Mouse (Mus musculus): ENCODE results near the gene Hhat.

Gene Hhat

DNA sequence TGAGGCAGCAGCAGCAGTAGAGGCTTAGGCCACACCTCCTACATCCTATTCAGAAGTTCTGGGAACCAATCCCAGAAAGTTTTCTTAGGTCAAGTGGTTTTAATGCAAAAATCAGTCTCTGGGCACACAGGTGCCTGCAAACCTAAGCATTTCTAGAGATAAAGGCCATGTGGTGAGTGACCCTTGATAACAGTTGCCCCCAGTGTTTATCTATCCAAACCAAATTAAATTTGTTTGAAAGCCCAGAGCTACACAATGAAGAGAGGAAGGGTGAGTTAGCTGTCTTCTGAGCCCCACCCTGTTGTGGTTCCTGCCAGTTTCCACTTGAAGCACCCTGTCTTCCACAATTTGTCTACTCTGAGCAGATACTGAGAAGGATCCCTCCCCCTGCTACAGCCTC is 109.4 kb downstream of the Hhat start:
- in situ Hi-C loops (cut with MboI, MseI): no loop called here

DNA sequence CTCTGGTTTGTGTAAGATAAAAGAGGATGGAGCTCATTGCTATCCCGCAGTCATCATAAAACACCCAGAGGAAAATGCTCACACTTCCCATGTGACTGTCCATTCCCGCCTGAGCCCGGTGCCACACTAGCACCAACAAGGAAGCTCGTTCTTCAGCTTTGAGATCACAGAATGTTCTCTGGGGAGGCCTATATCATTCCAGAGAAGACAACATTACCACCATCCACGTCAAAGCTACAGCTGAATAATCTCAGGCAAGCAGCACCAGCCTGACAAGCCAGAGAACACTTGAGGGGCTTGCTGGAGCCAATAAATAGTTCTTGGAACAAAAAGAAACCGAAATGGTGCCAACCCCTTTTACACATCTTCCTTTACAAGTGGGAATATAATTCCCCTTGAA is 113.6 kb downstream of the Hhat start:
- in situ Hi-C loops (cut with MboI, MseI): no loop called here

DNA sequence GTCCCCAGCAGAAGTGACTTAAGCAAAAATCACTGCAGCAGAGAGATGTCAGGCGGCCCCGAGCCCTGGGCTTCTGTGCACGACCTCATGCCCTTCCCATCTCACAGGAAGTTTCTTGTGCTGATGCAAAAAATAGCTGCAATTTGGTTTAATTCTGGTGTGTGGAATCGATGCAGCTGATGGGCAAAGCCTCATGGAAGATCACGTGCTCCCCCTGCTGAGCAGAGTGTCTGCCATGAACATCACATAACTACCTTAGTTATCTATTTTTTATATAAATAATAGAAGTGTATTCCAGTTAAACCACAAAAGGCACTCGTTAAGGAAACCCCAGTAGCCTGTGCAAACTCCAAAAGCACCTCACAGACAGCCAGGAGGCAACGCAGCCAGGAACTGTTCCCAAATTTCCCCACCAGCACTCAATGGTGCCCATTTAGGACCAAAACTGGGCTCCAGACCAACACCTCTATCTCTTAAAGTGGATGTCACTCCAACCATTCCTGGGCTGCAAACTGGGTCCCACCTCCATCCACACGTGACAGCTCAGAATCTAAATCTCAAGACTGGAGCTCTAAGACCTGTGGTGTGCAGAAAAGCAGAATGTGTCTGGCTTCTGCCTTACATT is 118.9 kb downstream of the Hhat start:
- in situ Hi-C loops (cut with MboI, MseI): no loop called here

DNA sequence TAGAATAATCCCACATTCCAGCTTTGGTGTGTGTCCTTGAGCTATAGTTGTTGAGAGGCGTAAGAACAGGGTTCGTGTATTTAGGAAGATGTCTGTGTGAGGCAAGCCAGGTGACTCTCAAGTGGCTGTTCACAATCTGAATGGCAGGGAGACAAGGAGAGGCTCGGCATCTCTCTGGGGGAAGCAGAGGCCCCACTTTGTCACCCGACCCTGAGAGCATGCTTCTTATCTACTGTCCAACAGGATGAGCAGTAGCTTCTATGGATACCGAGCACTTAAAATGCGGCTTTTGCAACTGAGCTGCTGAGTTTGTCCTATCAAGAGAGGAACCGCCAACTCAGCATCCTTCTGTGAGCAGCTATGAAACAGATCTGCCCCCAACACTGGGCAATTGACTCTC is 120.4 kb downstream of the Hhat start:
- in situ Hi-C loops (cut with MboI, MseI): no loop called here

DNA sequence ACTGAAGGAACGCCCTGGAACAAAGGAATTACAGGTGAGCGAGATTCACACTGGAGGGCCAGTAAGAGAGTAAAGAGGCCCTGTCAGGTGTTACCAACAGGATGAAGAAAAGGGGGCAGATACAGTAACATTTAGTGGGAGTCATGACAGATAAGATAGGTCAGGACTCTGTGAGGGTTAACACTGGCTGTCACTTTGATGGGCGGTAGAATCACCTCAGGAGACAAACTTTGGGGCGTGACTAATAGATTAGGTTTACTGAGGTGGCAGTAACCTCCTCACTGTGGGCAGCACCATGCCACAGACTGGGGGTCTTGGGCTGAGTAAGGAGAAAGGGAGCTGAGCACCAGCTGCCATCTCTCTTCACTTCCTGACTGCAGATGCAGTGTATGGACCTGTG is 121.0 kb downstream of the Hhat start:
- in situ Hi-C loops (cut with MboI, MseI): no loop called here

DNA sequence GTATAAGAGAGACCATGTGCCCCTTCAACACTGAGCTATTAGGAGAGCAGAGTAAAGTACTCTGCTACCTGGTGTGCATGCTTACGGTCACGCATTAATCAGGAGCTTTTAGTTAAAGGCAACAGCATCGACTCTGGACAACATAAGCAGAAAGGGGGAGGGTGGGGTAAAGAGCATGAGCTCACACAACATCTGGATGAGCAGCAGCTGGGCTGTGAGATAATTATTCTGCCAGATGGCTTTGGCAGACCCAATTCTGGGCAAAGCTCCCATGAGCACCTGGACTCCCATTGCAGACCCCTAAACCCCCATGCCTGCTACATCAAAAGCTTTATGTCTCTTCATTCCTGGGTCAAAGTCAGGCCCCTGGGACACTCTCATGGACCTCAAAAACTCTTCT is 121.8 kb downstream of the Hhat start:
- in situ Hi-C loops (cut with MboI, MseI): no loop called here

DNA sequence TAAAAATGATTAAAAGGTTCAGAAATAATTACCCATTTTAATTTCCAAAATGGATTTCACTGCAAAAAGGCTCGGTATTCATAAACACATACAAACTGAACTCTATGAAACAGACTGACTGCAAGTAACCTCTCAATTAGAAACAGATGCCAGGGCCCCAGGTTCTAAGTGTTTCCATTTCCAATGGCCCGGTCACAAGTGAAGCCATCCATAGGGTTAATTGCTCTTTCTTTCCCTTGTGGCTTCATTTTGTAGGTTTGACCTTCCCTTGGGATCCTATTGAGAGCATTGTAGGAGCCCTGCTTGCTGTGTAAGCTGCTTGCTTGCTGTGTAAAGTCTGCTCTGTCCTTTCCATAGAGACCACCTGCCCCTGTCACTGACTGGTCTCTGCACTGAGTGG is 123.7 kb downstream of the Hhat start:
- in situ Hi-C loops (cut with MboI, MseI): no loop called here

DNA sequence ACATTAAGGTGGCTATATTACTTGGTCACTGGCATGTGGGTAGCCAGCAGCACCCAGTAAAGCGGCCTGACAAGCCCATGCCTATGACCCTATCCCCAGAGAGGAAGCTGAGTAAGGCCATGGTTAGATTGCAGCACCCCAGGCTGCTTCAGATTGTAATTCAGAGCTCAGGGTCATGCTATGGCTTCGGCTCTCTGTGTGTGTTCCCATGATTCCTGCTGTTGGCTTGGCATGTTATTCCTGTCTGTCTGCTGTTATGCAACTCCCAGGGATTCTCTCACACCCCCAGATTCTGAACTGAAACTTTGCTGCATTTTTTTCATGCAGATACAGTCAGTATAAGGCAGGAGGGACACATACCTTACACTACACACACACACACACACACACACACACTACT is 128.9 kb downstream of the Hhat start:
- in situ Hi-C loops (cut with MboI, MseI): no loop called here

DNA sequence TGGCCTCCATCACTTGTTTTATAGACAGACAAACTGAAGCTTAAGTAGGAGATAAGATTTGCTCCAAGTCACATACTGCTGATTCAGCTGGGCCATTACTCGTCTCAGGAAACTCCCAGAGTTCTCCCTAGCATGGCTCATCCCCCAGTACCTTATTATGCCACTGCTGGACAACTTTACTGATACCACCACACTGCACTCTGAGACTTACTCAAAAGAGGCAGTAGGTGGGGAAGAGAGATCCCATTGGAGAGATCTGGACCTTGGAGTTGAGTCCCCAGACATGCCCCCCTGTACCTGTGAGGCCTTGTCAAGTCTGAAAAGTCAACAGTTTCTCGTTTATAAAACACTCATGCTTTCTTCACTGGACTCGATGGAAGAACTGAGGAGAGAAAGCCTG is 131.8 kb downstream of the Hhat start:
- in situ Hi-C loops (cut with MboI, MseI): no loop called here

DNA sequence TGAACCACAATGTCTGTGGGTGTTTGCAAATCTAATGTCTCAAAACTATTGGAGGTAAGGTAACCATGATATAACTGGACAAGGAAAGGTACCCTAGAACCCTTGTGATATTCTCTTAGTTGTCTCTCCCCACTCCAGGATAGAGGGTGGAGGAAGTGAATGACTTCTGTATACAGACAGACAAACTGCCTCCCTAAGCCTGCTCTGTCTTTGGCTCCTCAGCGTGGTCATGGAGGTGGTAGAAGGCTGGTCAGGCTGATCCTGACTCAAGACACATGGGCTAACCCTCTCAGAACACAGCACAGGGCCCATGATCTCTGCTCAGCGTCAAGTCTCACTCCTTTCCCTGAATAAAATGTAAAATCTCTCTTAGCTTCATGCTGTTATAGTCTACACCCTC is 149.2 kb downstream of the Hhat start:
- in situ Hi-C loops (cut with MboI, MseI): no loop called here

DNA sequence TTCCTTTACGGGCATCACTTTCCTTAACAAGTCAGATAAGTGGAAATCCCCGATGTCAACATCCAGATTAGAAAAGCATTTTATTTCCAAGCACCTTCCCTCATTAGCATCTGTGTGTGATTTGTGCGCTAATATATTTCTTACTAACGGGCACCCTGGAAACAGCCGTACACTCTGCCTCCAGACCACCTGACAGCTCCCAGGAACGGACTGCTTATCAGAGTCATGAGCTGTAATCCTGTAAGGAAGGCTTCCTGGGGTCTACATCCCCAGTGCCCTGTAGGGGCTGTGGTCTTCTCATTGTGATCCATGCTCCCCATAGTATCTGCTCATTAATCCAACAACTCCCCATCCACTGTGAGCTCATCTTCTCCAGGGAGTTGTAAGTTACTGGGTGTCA is 157.8 kb downstream of the Hhat start:
- in situ Hi-C loops (cut with MboI, MseI): no loop called here

DNA sequence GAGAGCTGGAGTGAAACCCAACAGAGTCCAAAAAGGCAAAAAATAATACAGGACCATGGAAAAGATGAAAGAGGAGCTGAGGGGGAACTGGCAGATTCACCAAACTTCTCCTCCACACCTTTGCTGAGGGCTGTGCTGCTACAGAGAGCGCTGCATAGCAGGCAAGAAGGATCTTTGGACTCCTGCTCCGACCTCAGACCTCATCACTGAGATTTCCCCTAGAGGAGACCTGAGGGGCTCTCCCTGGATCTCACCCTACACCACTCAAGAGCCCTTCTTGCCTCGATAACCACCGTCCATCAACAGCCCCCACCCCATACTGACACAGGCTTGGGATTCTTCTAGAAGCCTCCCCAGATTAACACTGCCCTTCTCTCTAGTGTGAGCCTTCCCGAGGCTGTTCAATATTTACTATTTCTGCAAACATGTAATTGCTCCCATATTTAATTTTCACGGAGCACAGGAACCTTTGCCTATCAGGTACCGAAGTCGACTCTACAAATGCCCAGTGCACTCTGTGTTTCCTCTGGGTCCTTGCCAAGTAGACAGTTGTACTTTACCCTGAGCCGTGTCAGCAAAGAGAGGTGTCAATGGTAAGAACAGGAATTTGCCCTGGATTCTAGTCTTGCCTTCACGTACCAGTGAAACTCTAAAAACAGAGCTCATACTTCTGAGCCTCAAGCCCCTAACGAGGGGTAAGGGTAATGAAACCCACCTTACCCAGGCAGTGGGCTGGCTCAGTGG is 158.9 kb downstream of the Hhat start:
- in situ Hi-C loops (cut with MboI, MseI): no loop called here

DNA sequence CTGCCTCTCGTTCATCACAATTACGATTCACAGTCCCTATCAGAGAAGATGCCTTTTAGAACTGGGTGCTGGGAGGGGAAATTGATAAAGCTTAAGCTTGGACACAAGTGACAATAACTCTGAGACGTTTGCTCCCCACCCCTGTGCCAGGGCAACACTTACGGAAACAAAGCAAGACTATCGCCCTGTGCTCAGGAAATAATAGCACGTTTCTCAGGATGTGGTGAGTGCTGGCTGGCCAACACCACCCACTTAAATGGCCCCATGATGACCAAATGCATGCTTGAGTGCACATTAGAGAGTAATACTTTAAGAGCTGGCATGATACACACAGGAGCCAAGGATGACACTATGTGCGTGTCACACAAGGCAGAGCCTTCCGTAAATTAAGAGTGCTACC is 164.1 kb downstream of the Hhat start:
- in situ Hi-C loops (cut with MboI, MseI): loop anchor here (5.0 kb wide), 1 partner anchor 90 kb away; no protein-coding TSS in a partner anchor

DNA sequence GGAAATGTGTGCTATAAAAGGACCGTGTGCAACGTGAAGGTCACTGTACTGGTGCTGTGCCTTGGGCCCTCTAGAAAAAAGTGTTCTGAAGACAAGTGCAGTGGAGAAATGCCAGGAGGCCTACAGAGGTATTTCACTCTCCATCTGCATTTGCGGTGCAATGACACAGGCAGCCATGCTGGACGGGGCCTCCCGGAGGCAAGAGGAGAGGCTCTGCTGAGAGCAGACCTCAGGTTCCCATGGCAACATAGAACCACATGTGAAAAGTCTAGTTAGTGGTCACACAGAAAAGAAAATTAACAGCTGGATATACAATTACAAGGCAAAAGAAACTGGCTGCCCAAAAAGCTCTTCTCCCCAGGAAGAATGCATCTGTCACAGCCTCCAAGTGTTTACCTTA is 166.6 kb downstream of the Hhat start:
- in situ Hi-C loops (cut with MboI, MseI): loop anchor here (5.0 kb wide), 1 partner anchor 417 kb away; no protein-coding TSS in a partner anchor

DNA sequence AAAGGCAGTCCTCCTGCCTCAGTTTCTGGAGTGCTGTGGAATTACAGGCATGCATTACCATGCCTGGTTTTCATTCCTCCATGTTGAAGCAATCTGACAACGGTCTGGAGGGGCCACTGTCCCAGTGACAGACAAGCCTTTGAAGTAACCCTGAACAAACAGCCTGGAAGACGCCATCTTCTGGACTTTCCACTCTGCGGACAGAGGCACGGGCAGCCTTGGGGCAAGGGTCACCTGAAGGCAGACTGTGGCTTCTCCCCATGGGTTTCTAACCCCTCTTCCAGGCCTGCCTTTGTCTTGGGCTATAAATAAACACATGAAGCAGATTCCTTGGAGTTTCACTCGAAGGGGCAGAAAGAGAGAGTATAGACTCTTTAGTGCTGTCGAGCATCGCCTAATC is 167.5 kb downstream of the Hhat start:
- in situ Hi-C loops (cut with MboI, MseI): loop anchor here (5.0 kb wide), 1 partner anchor 416 kb away; no protein-coding TSS in a partner anchor

DNA sequence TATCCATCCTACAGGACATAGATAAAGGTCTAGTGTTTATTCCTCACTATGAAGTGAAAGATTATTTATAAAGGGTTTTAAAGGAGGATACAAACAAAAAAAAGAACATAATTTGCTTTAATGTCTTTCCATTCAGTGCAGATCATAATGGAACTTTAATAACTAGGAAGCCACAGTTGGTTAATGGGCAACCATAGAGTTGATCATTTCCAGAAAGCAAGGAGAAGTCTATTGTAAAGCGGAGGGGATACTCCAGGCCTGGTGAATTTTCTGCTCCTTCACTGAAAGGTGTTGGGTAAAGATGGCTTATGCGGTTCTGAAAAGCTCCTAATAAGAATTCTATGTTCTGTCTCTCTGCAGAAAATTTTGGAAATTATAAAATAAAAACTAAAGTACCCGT is 169.8 kb downstream of the Hhat start:
- in situ Hi-C loops (cut with MboI, MseI): loop anchor here (5.0 kb wide), 1 partner anchor 414 kb away; no protein-coding TSS in a partner anchor

DNA sequence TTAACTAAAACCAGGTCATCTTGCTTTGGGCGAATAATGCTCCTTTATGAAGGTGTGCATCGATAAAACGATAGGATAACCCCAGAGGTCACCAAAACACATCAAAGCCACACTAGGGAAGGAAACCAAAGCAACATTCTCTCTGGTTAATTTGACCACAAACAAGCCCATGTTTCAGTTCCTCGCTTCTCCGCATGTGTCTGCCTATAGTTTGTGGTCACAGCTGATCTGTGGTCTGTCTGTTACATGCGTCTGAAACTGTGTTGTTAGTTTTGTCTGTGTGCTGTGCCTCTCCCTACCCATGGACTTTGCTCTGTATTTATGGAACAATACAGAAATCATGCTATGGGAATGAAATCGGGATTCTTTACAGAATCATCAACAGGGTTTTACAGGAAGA is 171.3 kb downstream of the Hhat start:
- in situ Hi-C loops (cut with MboI, MseI): loop anchor here (5.0 kb wide), 1 partner anchor 412 kb away; no protein-coding TSS in a partner anchor

DNA sequence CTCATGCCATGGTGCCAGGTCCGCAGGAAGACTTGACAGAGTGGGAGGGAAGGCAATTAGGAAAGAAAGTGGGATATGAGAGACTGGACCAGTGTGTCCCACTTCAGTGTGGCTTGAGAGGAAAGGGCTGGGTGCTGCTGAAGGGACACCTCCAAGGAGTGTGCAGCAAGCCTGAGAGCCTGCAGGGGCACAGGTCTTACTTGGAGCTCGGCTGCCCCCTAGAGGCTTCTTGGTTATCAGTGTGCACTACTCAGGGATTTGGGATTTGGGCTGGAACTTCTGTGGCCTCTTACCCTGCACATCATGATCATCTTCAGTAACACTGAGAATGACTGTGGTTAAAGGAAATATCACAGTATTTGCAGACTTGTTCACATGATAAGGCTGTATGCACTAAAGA is 172.6 kb downstream of the Hhat start:
- in situ Hi-C loops (cut with MboI, MseI): no loop called here

DNA sequence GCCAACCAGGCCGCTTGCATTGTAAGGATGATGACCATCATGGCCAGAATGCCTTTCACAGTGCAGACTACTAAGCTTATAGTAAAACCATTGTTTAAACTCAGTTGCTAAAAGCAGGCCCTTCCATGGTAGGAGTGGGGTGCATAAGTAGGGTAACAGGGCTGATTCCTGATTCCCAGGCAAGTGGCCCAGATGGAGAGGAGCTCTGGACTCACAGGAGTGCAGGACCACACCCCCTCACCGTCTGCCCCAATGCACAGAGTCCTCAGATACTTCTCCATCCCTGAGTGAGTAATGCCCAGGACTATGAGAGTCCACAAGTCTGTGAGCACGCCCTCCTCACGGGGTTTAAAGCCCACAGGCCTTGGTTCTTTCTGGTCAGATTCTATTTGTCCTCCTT is 175.6 kb downstream of the Hhat start:
- in situ Hi-C loops (cut with MboI, MseI): no loop called here

DNA sequence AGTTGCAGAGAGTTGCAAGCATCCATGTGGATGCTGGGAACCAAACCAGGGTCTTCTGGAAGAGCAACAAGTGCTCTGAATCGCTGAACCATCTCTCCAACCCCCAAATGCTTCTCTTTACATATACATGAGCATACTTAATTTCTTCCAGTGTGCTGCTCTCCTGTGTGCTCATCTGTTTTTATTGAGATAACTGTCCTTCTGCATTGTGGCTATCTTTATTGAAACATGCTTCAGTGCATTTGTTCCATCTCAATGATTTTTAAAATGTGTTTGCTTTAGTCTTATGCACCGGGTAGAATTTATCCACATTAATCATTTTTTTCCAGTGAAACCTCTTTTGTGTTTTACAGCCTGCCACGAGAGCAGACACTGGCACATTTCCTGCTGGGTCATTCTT is 177.5 kb downstream of the Hhat start:
- in situ Hi-C loops (cut with MboI, MseI): no loop called here

DNA sequence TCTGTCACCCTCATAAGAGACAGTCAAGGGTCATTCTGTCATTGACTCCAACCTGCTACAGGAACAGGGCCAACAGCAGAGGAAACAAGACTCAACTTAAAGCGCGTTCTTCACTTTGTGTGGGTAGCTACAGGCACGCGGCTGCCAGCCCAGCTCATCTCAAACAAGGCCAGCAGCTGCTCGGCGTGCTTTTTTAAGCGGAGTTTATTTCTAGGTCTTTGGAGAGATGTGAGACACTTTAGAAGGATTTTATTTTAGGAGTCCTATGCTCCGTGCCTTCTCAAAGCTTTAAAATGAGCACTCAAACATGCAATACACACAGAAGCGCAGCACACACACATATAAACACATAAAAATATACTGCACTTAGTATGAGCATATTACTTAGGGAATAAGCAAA is 183.6 kb downstream of the Hhat start:
- in situ Hi-C loops (cut with MboI, MseI): no loop called here

DNA sequence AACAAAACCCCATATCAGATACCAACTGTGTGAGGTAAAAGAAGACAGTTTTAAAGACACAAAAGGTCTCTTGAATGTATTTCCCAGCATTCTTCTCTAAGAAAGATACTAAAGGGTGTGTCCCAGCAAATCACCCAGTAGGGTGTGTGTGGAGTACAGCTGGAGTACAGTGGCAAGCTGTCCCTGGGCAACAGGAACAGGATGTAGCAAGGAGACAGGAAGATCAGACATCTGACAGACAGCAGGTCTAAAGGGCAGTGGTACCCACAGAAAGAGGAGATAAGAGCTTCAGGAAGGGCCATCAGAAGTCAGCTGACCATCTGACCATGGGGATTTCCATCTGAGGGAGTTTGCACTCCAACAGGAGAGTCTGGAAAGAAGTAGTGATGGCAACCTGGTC is 185.7 kb downstream of the Hhat start:
- in situ Hi-C loops (cut with MboI, MseI): no loop called here

DNA sequence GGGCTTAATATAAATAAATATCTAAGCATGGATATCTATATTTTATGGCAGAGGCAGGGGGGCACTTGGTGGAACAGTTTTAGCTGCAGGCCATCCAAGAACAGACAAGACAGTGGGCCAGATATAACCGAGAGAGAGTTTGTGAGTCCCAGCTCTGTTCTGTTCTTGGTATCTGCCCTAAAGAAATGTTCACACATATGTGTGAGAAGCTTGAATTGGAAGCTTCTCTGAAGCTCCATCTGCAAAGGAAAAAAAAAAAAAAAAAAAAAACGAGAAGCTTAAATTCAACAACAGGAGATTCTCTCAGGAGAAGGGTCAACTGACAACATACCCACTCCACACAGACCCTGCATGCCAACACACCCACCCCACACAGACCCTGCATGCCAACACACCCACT is 188.1 kb downstream of the Hhat start:
- in situ Hi-C loops (cut with MboI, MseI): no loop called here

All from T-helper 1 cell (primary cell).